Mouse (Mus musculus) cerebellum, adult 9-10 months (tissue): ENCODE results near the gene Abca7.
A peak's percentile ranks its signal among the peaks of the same experiment; 100 is the strongest.
"Not testable (repeated sequence)": the region's sequence is repeated elsewhere in the genome, so short reads cannot be mapped to it uniquely, and the experiment has no call there.

Source experiments
- DNase-seq: peaks from one replicate; pipeline ENCODE4 v3.0.0; 2022

The Abca7 gene

GRCm38 (mm10) chr10:80024229-80025043, 28.1 kb downstream of the Abca7 start:
- no peak for DNase-seq

GRCm38 (mm10) chr10:80025044-80025347, 28.7 kb downstream of the Abca7 start:
- DNase-seq = no peak

GRCm38 (mm10) chr10:80025463-80025862, 29.2 kb downstream of the Abca7 start:
- DNase-seq = no peak

- DNase-seq = no peak
Observed at GRCm38 (mm10) chr10:80025889-80026288, 29.6 kb downstream of the Abca7 start.

GRCm38 (mm10) chr10:80027681-80028520, 31.6 kb downstream of the Abca7 start:
- no peak for DNase-seq

GRCm38 (mm10) chr10:80028521-80028846, 32.2 kb downstream of the Abca7 start:
- no peak for DNase-seq

GRCm38 (mm10) chr10:80030191-80030590, 33.9 kb downstream of the Abca7 start:
- no peak for DNase-seq

GRCm38 (mm10) chr10:80030736-80031135, 34.4 kb downstream of the Abca7 start:
- DNase-seq = no peak

- no peak for DNase-seq
Observed at GRCm38 (mm10) chr10:80032799-80033480, 36.6 kb downstream of the Abca7 start.

- peak; percentile 68 for DNase-seq
Observed at GRCm38 (mm10) chr10:80033511-80034391, 37.5 kb downstream of the Abca7 start.

GRCm38 (mm10) chr10:80035148-80035547, 38.9 kb downstream of the Abca7 start:
- DNase-seq = no peak

- no peak for DNase-seq
Observed at GRCm38 (mm10) chr10:80035686-80036085, 39.4 kb downstream of the Abca7 start.

- no peak for DNase-seq
Observed at GRCm38 (mm10) chr10:80036832-80037231, 40.5 kb downstream of the Abca7 start.

- DNase-seq = peak; percentile 99
Observed at GRCm38 (mm10) chr10:80039559-80039979, 43.3 kb downstream of the Abca7 start, which contains the start of gene Polr2e. Polr2e (minus strand) TSS chr10:80039795.

GRCm38 (mm10) chr10:80041409-80042060, 45.2 kb downstream of the Abca7 start:
- DNase-seq = not testable (repeated sequence)

- DNase-seq = no peak
Observed at GRCm38 (mm10) chr10:80044087-80044486, 47.8 kb downstream of the Abca7 start.

GRCm38 (mm10) chr10:80045364-80045763, 49.1 kb downstream of the Abca7 start:
- not testable (repeated sequence) for DNase-seq

GRCm38 (mm10) chr10:80045766-80046165, 49.5 kb downstream of the Abca7 start:
- no peak for DNase-seq

GRCm38 (mm10) chr10:80047041-80047565, 50.8 kb downstream of the Abca7 start, which contains the start of gene Gpx4:
Gpx4 (plus strand) TSS chr10:80047166.
- no peak for DNase-seq

- no peak for DNase-seq
Observed at GRCm38 (mm10) chr10:80048396-80048795, 52.1 kb downstream of the Abca7 start.

- no peak for DNase-seq
Observed at GRCm38 (mm10) chr10:80048834-80049233, 52.5 kb downstream of the Abca7 start.

- no peak for DNase-seq
Observed at GRCm38 (mm10) chr10:80050244-80050643, 54.0 kb downstream of the Abca7 start.
